Mouse (Mus musculus) heart, embryonic 10.5 days (tissue): ENCODE measurements at regions not wholly inside any gene's neighbourhood (a gene's known extent, or its start where the extent isn't known, plus 50 kb on each side); places are given as distances from the start of the nearest gene placed in this dataset.

Source experiments
- DNase-seq: peaks from one replicate; pipeline ENCODE4 v3.0.0-alpha.2; 2017; ENCODE audit warnings: low spot score
- H3K27ac ChIP-seq: fragments of 300-500 bp; sonication (generic); 2 replicates; pipeline ENCODE4 v1.5.1; 2016; ENCODE audit warnings: mild to moderate bottlenecking
- H3K27me3 ChIP-seq: fragments of 300-500 bp; sonication (generic); 2 replicates; pipeline ENCODE4 v1.6.1; 2016; ENCODE audit warnings: mild to moderate bottlenecking; ENCODE audit not compliant: poor library complexity, insufficient read depth, severe bottlenecking
- H3K36me3 ChIP-seq: fragments of 300-500 bp; sonication (generic); 2 replicates; pipeline ENCODE4 v1.6.1; 2016; ENCODE audit warnings: mild to moderate bottlenecking, moderate library complexity
- H3K4me1 ChIP-seq: fragments of 300-500 bp; sonication (generic); 2 replicates; pipeline ENCODE4 v1.6.1; 2016; ENCODE audit warnings: mild to moderate bottlenecking
- H3K4me3 ChIP-seq: fragments of 300-500 bp; sonication (generic); 2 replicates; pipeline ENCODE4 v1.5.1; 2016; ENCODE audit warnings: mild to moderate bottlenecking, moderate library complexity
- H3K9me3 ChIP-seq: fragments of 300-500 bp; sonication (generic); 2 replicates; pipeline ENCODE4 v1.6.1; 2016; ENCODE audit warnings: mild to moderate bottlenecking, moderate library complexity
- WGBS: fragments of 180-500 bp; shearing (Covaris S2); methylation state at CpG from one replicate; pipeline ENCODE4 v1.1.7; 2016; 5-methylcytosine and 5-hydroxymethylcytosine counted together

- Histone ChIP-seq H3K9me3 (no peaks in the 10 kb centered on the region), H3K36me3 (no peaks in the 10 kb centered on the region), H3K4me1 (peaks cover 20% of the 10 kb centered on the region), H3K27ac (peak overlapping the region; percentile 57; the same call in 1 of the 2 replicates), H3K27me3 (no peaks in the 10 kb centered on the region), H3K4me3 (no peak overlapping the region)
- no peak for DNase-seq
- 52% methylated on average over 20 of the region's 20 CpGs for WGBS
These were observed 462.1 kb upstream of the Arglu1 start for GRCm38 (mm10) chr8:9152313-9152925.

- H3K27ac ChIP-seq, result no peak overlapping the region
- no peaks in the 10 kb centered on the region for H3K36me3 ChIP-seq
- no peak overlapping the region for H3K4me3 ChIP-seq
- H3K9me3 ChIP-seq, result no peaks in the 10 kb centered on the region
- H3K4me1 ChIP-seq, result 0 out of 2 replicates have a peak, but pooled peaks cover 3% of the 10 kb centered on the region
- 90% methylated on average over 3 of the region's 3 CpGs for WGBS
- no peak for DNase-seq
- H3K27me3 ChIP-seq, result no peaks in the 10 kb centered on the region
These were observed 454.0 kb upstream of the Arglu1 start for GRCm38 (mm10) chr8:9144362-9144761.

GRCm38 (mm10) chr8:9139781-9140180, 449.5 kb upstream of the Arglu1 start:
- Histone ChIP-seq H3K27ac (no peak overlapping the region), H3K27me3 (no peaks in the 10 kb centered on the region), H3K9me3 (no peaks in the 10 kb centered on the region), H3K4me1 (0 out of 2 replicates have a peak, but pooled peaks cover 3% of the 10 kb centered on the region), H3K36me3 (no peaks in the 10 kb centered on the region), H3K4me3 (no peak overlapping the region)
- DNase-seq, result no peak
- WGBS, result 44% methylated on average over 3 of the region's 3 CpGs

GRCm38 (mm10) chr8:9139059-9139620, 448.8 kb upstream of the Arglu1 start:
- 0 out of 2 replicates have a peak, but pooled peaks cover 3% of the 10 kb centered on the region for H3K4me1 ChIP-seq
- no peaks in the 10 kb centered on the region for H3K27me3 ChIP-seq
- DNase-seq, result no peak
- WGBS, result 76% methylated on average over 3 of the region's 3 CpGs
- no peak overlapping the region for H3K27ac ChIP-seq
- no peaks in the 10 kb centered on the region for H3K36me3 ChIP-seq
- no peaks in the 10 kb centered on the region for H3K9me3 ChIP-seq
- no peak overlapping the region for H3K4me3 ChIP-seq

GRCm38 (mm10) chr8:9133758-9134157, 443.4 kb upstream of the Arglu1 start:
- Histone ChIP-seq H3K9me3 (no peaks in the 10 kb centered on the region), H3K27ac (no peak overlapping the region), H3K4me1 (0 out of 2 replicates have a peak, but pooled peaks cover 4% of the 10 kb centered on the region), H3K27me3 (no peaks in the 10 kb centered on the region), H3K4me3 (no peak overlapping the region), H3K36me3 (no peaks in the 10 kb centered on the region)
- 58% methylated on average over 7 of the region's 7 CpGs for WGBS
- DNase-seq, result no peak

GRCm38 (mm10) chr8:9132612-9133218, 442.4 kb upstream of the Arglu1 start:
- 0 out of 2 replicates have a peak, but pooled peaks cover 4% of the 10 kb centered on the region for H3K4me1 ChIP-seq
- no peak overlapping the region for H3K4me3 ChIP-seq
- no peaks in the 10 kb centered on the region for H3K36me3 ChIP-seq
- no peak for DNase-seq
- H3K9me3 ChIP-seq, result no peaks in the 10 kb centered on the region
- no peaks in the 10 kb centered on the region for H3K27me3 ChIP-seq
- no peak overlapping the region for H3K27ac ChIP-seq
- WGBS, result 71% methylated on average over 5 of the region's 5 CpGs

- Histone ChIP-seq H3K9me3 (no peaks in the 10 kb centered on the region), H3K27me3 (peaks cover 4% of the 10 kb centered on the region; the same call in 1 of the 2 replicates), H3K4me3 (no peak overlapping the region), H3K27ac (no peak overlapping the region), H3K36me3 (no peaks in the 10 kb centered on the region), H3K4me1 (0 out of 2 replicates have a peak, but pooled peaks cover 4% of the 10 kb centered on the region)
- DNase-seq, result no peak
- 74% methylated on average over 4 of the region's 4 CpGs for WGBS
These were observed 440.9 kb upstream of the Arglu1 start for GRCm38 (mm10) chr8:9131249-9131648.

GRCm38 (mm10) chr8:9124503-9124902, 434.2 kb upstream of the Arglu1 start:
- Histone ChIP-seq H3K36me3 (no peaks in the 10 kb centered on the region), H3K27me3 (peaks cover 12% of the 10 kb centered on the region)
- WGBS, result 70% methylated on average over 4 of the region's 4 CpGs

GRCm38 (mm10) chr8:9117809-9118737, 427.8 kb upstream of the Arglu1 start:
- DNase-seq, result no peak

More at GRCm38 (mm10) chr8:9124503-9124902, 434.2 kb upstream of the Arglu1 start:
- Histone ChIP-seq H3K27ac (no peak overlapping the region), H3K9me3 (no peaks in the 10 kb centered on the region), H3K4me1 (no peaks in the 10 kb centered on the region), H3K4me3 (no peak overlapping the region)
- DNase-seq, result no peak

GRCm38 (mm10) chr8:9095980-9096379, 405.7 kb upstream of the Arglu1 start:
- WGBS, result 55% methylated on average over 5 of the region's 5 CpGs
- no peak overlapping the region for H3K4me3 ChIP-seq

More at GRCm38 (mm10) chr8:9117809-9118737, 427.8 kb upstream of the Arglu1 start:
- Histone ChIP-seq H3K27me3 (peaks cover 5% of the 10 kb centered on the region), H3K27ac (no peak overlapping the region), H3K4me1 (no peaks in the 10 kb centered on the region), H3K4me3 (no peak overlapping the region), H3K9me3 (no peaks in the 10 kb centered on the region), H3K36me3 (no peaks in the 10 kb centered on the region)
- WGBS, result 91% methylated on average over 27 of the region's 27 CpGs

GRCm38 (mm10) chr8:9094002-9094401, 403.7 kb upstream of the Arglu1 start:
- no peak for DNase-seq
- WGBS, result 41% methylated on average over 9 of the region's 9 CpGs

More at GRCm38 (mm10) chr8:9095980-9096379, 405.7 kb upstream of the Arglu1 start:
- no peak for DNase-seq
- Histone ChIP-seq H3K27me3 (no peaks in the 10 kb centered on the region), H3K4me1 (peaks cover 15% of the 10 kb centered on the region), H3K9me3 (no peaks in the 10 kb centered on the region), H3K27ac (no peak overlapping the region), H3K36me3 (no peaks in the 10 kb centered on the region)

GRCm38 (mm10) chr8:9093356-9093755, 403.0 kb upstream of the Arglu1 start:
- H3K27ac ChIP-seq, result no peak overlapping the region; the same call in 1 of the 2 replicates
- no peaks in the 10 kb centered on the region for H3K36me3 ChIP-seq
- H3K4me3 ChIP-seq, result no peak overlapping the region
- H3K4me1 ChIP-seq, result peaks cover 15% of the 10 kb centered on the region
- DNase-seq, result no peak
- H3K27me3 ChIP-seq, result no peaks in the 10 kb centered on the region
- no peaks in the 10 kb centered on the region for H3K9me3 ChIP-seq
- WGBS, result 25% methylated on average over 4 of the region's 4 CpGs

More at GRCm38 (mm10) chr8:9094002-9094401, 403.7 kb upstream of the Arglu1 start:
- Histone ChIP-seq H3K4me3 (no peak overlapping the region), H3K36me3 (no peaks in the 10 kb centered on the region), H3K4me1 (peaks cover 15% of the 10 kb centered on the region), H3K27me3 (no peaks in the 10 kb centered on the region), H3K9me3 (no peaks in the 10 kb centered on the region), H3K27ac (peak overlapping the region; percentile 59; the same call in 1 of the 2 replicates)
